ENCODE assay signal across 9 mouse cellular contexts in the genomic region with DNA sequence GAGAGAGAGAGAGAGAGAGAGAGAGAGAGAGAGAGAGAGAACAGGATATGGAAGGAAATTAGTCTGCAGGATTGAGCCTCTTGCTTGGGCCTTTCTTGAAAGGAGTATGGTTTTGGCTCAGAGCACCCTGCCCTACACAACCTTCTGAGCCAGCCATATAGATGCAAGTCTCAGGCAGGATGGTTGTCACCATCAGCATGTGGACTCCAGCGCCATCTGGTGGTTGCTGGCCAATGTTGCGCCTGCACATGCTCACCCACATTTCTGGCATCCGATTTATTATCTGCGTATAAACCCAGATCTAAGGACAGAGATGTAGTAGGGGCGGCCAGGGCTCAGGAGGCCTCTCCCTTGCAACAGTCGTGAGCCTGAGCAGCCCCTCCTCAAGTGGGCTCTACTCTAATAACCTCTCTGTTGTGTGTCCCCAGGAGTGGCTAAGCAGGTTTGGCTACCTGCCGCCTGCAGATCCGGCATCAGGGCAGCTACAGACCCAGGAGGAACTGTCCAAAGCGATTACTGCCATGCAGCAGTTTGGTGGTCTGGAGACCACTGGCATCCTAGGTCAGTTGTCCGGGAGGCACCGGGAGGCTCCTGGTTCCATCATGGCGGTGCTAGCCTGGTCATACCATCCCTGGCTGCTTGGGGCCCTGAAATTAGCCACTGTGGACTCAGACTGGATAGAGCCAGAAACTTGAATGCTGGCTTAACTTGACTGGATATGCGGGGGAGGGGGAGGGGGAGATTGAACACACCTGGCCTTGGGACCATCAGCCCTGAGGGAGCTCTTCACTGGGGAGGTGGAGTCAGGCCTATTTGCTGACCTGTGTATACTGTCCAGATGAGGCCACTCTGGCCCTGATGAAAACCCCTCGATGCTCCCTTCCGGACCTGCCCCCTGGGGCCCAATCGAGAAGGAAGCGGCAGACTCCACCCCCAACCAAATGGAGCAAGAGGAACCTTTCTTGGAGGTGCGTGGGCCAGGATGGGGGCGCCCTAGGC. TPM values are rescaled to one million over a fixed set of nuclear protein-coding genes. Genes with fewer than 3 reads are reported as not detected.
DNase-seq lines count a peak whose midpoint lies in the region; ATAC-seq and TF ChIP-seq lines count a peak whose summit lies in the region.
"Had no signal": no experiment of that assay in that cellular context is flagged by ENCODE, and none has a peak within 500 bp of the region (broad histone marks: within the 10 kb centered on the region; RNA-seq: fewer than 3 reads in every experiment).

No protein-coding gene starts in this region.

- no peak overlapping the region for H3K4me2 ChIP-seq in forebrain, embryonic 13.5 days
- no peak overlapping the region for H3K4me2 ChIP-seq in hindbrain, embryonic 16.5 days (ENCODE audit: low read length)
- H3K4me2 ChIP-seq: heart, embryonic 13.5 days had no signal

- no peaks in the 10 kb centered on the region for H3K27me3 ChIP-seq in forebrain, embryonic 13.5 days
- no peaks in the 10 kb centered on the region for H3K27me3 ChIP-seq in hindbrain, embryonic 16.5 days (replicated peaks; ENCODE audit: control insufficient read depth, insufficient read depth, low read length)

- in situ Hi-C loops in ES-E14 (cut with MboI; ENCODE audit: low sequenced_read_pairs in 2 of 2, unreplicated experiment in 2 of 2), result loop anchor here (5.0 to 25.0 kb wide), 2 partner anchors 407 to 532 kb away; no protein-coding TSS in a partner anchor

- H3K4me3 ChIP-seq in ES-E14 (ENCODE audit: insufficient read depth in 1 of 2, low read depth in 1 of 2, low read length in 2 of 2, poor library complexity in 1 of 2, severe bottlenecking in 1 of 2), result no peak overlapping the region; a peak in 1 of 4 replicates
- no peak overlapping the region for H3K4me3 ChIP-seq in forebrain, embryonic 13.5 days
- H3K4me3 ChIP-seq in hindbrain, embryonic 16.5 days (ENCODE audit: low read length), result no peak overlapping the region
- H3K4me3 ChIP-seq: heart, embryonic 13.5 days had no signal

- no peak overlapping the region for H3K9ac ChIP-seq in ES-E14 (ENCODE audit: insufficient read depth, low read depth, low read length, poor library complexity, severe bottlenecking)
- H3K9ac ChIP-seq in forebrain, embryonic 13.5 days, result no peak overlapping the region
- H3K9ac ChIP-seq in hindbrain, embryonic 16.5 days (ENCODE audit: low read depth, low read length), result no peak overlapping the region
- H3K9ac ChIP-seq: heart, embryonic 13.5 days had no signal

- WGBS in forebrain, embryonic 13.5 days, result 48% methylated on average over 19 of the region's 19 CpGs
- 49% methylated on average over 19 of the region's 19 CpGs for WGBS in hindbrain, embryonic 16.5 days

- no peak overlapping the region for H3K27ac ChIP-seq in ES-E14 (ENCODE audit: insufficient read depth, low read depth, low read length, poor library complexity, severe bottlenecking)
- no peak overlapping the region for H3K27ac ChIP-seq in forebrain, embryonic 13.5 days
- no peak overlapping the region for H3K27ac ChIP-seq in hindbrain, embryonic 16.5 days (ENCODE audit: low read depth, low read length)
- H3K27ac ChIP-seq: heart, embryonic 13.5 days had no signal

- peaks cover 0 to 16% of the 10 kb centered on the region in 2 experiments; a peak in 1 of 4 replicates for H3K4me1 ChIP-seq in ES-E14 (ENCODE audit: control insufficient read depth in 2 of 2, insufficient read depth in 2 of 2, low read length in 2 of 2, poor library complexity in 1 of 2)
- peaks cover 21% of the 10 kb centered on the region for H3K4me1 ChIP-seq in forebrain, embryonic 13.5 days
- peaks cover 6% of the 10 kb centered on the region for H3K4me1 ChIP-seq in hindbrain, embryonic 16.5 days (ENCODE audit: control insufficient read depth, insufficient read depth, low read depth, low read length)
- H3K4me1 ChIP-seq: heart, embryonic 13.5 days had no signal

- peaks cover 2% of the 10 kb centered on the region; the same call in 1 of the 2 replicates for H3K36me3 ChIP-seq in ES-E14 (ENCODE audit: control insufficient read depth, insufficient read depth, low read length, poor library complexity, severe bottlenecking)
- peaks cover 41% of the 10 kb centered on the region for H3K36me3 ChIP-seq in forebrain, embryonic 13.5 days (ENCODE audit: poor library complexity, severe bottlenecking)
- H3K36me3 ChIP-seq in hindbrain, embryonic 16.5 days (ENCODE audit: control insufficient read depth, insufficient read depth, low read length), result peaks cover 8% of the 10 kb centered on the region; the same call in 1 of the 2 replicates
- H3K36me3 ChIP-seq: heart, embryonic 13.5 days had no signal

- peak; percentile 70 for ATAC-seq in forebrain, embryonic 13.5 days
- peak; percentile 58; the same call in 1 of the 2 replicates for ATAC-seq in hindbrain, embryonic 16.5 days

- no peaks in the 10 kb centered on the region for H3K9me3 ChIP-seq in ES-E14 (ENCODE audit: control insufficient read depth, insufficient read depth, low read depth, low read length)
- H3K9me3 ChIP-seq in forebrain, embryonic 13.5 days (replicated peaks), result no peaks in the 10 kb centered on the region
- H3K9me3 ChIP-seq in hindbrain, embryonic 16.5 days (ENCODE audit: control insufficient read depth, low read length), result no peaks in the 10 kb centered on the region
- H3K9me3 ChIP-seq: heart, embryonic 13.5 days had no signal

- peak; percentile 63 for DNase-seq in ES-E14 (ENCODE audit: low read depth, low spot score)
- DNase-seq in c-Kit-positive CD71-positive TER-119-negative erythroid progenitor cells, embryonic 14.5 days (ENCODE audit: low read depth), result peak; percentile 66
- peak; percentile 79 to 97 for DNase-seq in layer of hippocampus, postnatal 25 days (ENCODE audit: extremely low spot score in 1 of 2, low spot score in 1 of 2)
- DNase-seq in lung, postnatal 4 days, result peak; percentile 77 to 85
- peak; percentile 88 to 92 for DNase-seq in right cerebral cortex, adult 2 months (ENCODE audit: low spot score in 2 of 2)
- DNase-seq in urinary bladder, adult 2 months (ENCODE audit: low spot score), result peak; percentile 80

TF ChIP-seq in ES-E14, 5 proteins besides CTCF, POLR2A, EP300 and RAD21:
- TF ChIP-seq CHD2 (IDR thresholded peaks at IDR 0.05; ENCODE audit: low read depth, low read length) (no peak), HCFC1 (IDR thresholded peaks at IDR 0.05; ENCODE audit: borderline replicate concordance, insufficient read depth, low read length) (no peak), ZC3H11A (IDR thresholded peaks at IDR 0.05; ENCODE audit: borderline replicate concordance, low read depth, low read length) (peak; percentile 93; the same call in 1 of the 2 replicates)

RNA-seq across cellular contexts. Expression of a gene that starts 10.4 kb away (rescaled TPM):
- total RNA-seq in ES-E14 (2012; rRNA removed), result 6.7 and 15.8 TPM in 2 replicates
- polyA plus RNA-seq in forebrain, embryonic 13.5 days (2015; fragmentation: Nextera tagmentation; extraction: Ambion mirVana), result 8.6 and 10.5 TPM in 2 replicates
- 10.8 and 11.0 TPM in 2 replicates for polyA plus RNA-seq in hindbrain, embryonic 16.5 days (2015; fragmentation: Nextera tagmentation; extraction: Ambion mirVana)
- 100 to 1,000 TPM; 125 to 126 TPM for total RNA-seq in layer of hippocampus, postnatal 25 days (2021)
- 17.9 and 22.8 TPM in 2 replicates for polyA plus RNA-seq in urinary bladder, adult 2 months (2012; rRNA removed)
